Mouse (Mus musculus): ENCODE results near the gene Rgp1.

DNA sequence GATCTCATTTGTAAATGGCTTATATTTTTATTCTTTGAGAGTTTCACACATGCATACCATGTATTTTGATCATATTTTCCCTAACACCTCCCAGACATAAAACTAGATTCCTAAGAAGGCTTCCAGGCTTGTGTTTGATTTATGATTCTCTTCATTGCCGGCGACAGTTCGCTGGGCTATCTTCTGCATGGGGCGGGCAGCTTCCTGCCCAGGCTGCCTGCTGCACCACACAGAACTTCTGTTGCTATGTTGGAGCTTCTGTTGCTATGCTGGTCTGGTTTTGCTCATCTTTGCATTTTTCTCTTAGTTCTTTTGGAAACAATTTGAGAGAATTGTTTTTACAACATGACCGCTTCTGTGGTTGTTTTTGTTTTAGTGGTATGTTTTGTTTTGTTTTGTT, 13.0 kb downstream of the Rgp1 start:
- TF ChIP-seq EP300 (IDR thresholded peaks at IDR 0.05; ENCODE audit: insufficient read depth, low read depth, low read length) (no peak), POLR2A (IDR thresholded peaks at IDR 0.05; ENCODE audit: insufficient read depth, low read length) (no peak)

Data from ES-Bruce4 (cell line).